Mouse (Mus musculus): ENCODE results near the gene Egln2.
A peak's percentile ranks its signal among the peaks of the same experiment; 100 is the strongest.

Egln2 gene

GRCm38 (mm10) chr7:27177942-27178323 lies 11.3 kb upstream of the Egln2 start:
- DNase-seq (ENCODE audit: low read depth, low spot score): no peak

- no peak for DNase-seq (ENCODE audit: low read depth, low spot score)
Observed at GRCm38 (mm10) chr7:27174896-27175295, 8.3 kb upstream of the Egln2 start.

DNA sequence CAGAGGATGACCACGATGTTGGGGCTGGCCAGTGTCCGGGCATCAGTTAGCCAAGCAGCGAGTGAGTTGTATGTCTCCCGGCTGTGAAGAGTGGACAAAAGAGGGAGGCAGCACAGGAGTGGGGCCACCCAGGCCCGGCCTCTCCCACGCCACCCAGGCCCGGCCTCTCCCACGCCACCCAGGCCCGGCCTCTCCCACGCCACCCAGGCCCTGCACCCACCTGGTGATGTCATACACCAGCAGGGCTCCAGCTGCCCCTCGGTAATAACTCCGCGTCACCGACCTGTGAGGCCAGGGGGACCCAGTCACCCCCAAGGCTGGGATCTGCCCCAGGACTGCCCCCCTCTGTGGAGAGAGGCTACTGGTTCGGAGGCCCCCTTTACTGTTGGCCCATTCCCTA lies 7.9 kb upstream of the Egln2 start:
- no peak for DNase-seq (ENCODE audit: low read depth, low spot score)

GRCm38 (mm10) chr7:27170981-27171380 lies 4.4 kb upstream of the Egln2 start:
- no peak for DNase-seq (ENCODE audit: low read depth, low spot score)

DNA sequence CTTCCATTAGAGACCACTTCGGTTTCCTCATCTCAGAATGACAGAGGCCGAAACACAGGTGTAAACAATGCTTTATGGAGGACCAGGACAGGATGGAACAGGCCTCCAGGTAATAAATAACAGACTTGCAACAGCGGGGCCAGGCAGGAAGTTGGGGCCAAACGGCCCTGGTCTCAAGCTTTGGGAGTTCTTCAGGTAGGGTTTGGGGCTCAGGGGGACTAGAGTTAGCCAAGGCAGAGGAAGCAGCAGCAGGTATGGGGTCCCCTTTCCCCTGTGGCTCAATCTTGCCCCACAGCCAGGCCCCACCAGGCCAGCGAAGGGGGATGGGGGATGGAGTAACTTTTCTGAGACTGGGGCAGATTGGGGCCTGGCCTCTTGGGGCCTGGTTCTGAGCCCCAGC lies 1.8 kb upstream of the Egln2 start:
- no peak for DNase-seq (ENCODE audit: low read depth, low spot score)

GRCm38 (mm10) chr7:27167475-27168094 lies 983 bp upstream of the Egln2 start:
- DNase-seq (ENCODE audit: low read depth, low spot score): peak; percentile 27

DNA sequence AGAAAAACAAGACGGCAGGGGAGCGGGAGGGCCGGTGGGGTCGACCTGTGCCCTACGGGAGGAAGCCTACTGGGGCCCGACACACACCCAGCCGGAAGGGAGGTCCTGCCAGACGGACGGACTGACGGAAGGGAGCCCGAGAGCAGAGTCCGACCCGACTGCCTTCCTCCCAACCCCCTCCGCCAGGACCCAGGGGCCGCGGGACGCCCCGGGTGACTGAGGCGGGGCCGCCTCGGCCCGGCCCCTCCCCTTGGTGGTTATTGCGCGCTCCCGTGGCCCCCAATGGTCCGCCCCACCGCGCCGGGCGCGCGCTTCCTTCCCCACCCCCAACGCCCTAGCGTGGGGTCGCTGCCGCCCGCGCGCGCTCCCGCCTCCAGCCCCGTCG lies 381 bp downstream of the Egln2 start:
- peak; percentile 89 for DNase-seq (ENCODE audit: low read depth, low spot score)

DNA sequence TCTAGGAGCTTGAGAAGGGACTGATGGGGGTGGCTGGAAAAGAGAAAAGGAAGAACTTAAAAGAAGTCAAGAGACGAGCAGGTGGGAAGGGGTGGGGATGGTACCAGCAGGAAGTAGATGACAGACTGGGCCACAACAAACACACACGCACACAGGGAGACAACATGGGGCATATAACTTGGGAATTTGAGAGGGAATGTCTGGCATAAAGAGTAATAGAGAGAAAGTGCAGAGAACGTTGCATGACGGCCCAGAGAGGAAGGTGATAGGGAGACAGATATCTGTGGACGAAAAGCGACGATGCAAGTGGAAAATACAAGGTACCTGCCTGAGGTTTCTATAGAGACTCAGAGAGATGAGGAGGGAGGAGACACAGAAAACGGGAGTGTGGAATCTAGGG lies 906 bp downstream of the Egln2 start:
- DNase-seq (ENCODE audit: low read depth, low spot score): peak; percentile 39

DNA sequence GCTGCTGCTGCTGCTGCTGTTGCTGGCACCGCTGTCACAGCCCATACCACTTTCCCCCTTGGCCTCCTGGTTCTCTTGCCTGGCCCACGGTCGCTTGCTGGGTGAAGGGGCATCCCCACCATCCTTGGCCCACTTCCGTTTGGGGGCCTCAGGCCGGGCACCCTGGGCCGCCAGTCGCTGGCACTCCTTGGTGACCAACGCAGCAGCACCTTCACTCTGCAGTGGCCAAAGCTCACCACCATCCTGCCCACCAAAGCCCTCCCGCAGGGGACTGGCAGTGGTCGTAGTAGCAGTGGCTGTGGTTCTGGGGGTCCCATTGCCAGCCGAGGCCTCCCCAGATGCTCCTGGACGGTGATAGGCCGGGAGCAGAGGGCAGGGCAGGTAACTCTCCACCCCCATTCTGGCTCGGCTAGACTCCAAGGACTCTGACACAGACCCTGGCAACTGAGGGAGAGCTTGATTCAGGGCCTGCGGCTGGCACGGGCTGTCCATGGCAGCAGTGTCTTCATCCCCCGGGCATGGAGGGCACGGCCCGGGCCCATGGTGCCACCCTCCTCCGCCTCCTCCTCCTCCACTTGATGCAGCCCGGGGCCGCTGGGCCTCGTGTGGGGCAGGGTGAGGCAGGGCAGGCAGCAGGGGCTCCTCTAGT lies 1.5 kb downstream of the Egln2 start:
- peak; percentile 25 for DNase-seq (ENCODE audit: low read depth, low spot score)

- DNase-seq (ENCODE audit: low read depth, low spot score): no peak
Observed at GRCm38 (mm10) chr7:27164112-27164947, 2.3 kb downstream of the Egln2 start.

DNA sequence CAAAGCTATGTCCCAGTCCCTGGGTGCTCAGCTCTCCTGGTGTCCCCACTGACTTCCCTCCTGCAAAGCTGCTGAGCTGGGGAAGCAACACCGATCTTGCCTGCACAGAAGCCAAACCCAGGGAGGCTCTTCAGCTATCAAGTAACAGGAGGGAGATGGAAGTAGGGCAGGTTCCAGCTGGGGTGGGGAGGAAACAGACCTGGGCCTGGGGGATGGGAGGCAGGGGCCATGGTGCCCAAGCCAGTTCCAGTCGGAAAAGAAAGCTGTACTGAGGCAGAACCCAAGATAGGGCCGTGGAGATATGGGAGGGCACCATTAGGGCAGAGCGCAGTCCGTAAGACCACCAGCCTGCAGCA lies 3.2 kb downstream of the Egln2 start:
- DNase-seq (ENCODE audit: low read depth, low spot score): no peak

DNA sequence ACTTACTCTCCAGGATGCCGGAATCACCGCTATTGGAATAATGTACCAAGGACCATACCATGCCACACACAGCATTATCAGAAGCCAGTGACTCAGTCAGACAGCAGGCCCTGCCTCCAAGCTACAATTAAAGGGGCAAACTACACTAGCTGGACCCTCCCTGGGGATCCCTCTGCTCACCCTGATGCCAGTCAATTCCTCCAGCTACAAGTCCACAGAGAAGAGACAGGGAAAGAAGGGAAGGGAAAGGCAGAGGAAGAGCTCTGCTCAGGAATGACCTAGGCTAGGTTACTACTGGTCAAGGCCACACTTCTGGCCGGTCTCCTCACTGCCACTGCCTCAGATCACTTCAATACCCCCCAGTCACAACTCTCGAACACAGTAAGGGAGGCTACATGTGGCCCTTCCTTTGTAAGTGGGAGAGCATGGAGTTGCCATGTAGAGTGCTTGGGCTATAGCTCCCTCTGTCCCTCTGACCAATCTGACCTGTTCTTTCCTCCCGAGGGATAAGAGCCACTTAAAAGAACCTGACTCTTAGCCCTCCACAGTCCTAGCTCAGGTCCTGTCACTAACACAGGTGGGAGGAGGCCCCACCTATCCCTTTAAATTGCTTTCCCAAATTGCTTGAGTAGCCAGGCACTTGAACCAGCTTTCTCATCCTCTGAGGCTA lies 3.7 kb downstream of the Egln2 start:
- no peak for DNase-seq (ENCODE audit: low read depth, low spot score)

DNA sequence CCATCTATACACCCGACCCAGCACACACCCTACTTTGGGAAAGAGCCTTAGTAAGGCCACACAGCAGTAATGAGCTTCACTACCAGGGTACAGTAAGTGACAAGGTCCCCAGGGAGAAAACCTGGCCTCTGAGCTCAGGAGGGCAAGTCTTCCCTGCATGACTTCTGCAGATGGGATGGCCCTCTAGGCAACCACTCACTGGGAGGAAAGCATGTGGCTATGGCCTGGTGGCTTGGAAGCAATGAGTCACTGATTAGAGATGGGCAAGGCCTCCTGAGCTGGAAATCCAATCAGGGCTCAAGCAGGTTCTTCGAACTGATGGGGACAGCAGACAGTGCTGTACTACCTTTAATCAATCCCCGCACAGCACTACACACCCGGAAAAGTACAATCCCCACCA lies 4.9 kb downstream of the Egln2 start:
- no peak for DNase-seq (ENCODE audit: low read depth, low spot score)

DNA sequence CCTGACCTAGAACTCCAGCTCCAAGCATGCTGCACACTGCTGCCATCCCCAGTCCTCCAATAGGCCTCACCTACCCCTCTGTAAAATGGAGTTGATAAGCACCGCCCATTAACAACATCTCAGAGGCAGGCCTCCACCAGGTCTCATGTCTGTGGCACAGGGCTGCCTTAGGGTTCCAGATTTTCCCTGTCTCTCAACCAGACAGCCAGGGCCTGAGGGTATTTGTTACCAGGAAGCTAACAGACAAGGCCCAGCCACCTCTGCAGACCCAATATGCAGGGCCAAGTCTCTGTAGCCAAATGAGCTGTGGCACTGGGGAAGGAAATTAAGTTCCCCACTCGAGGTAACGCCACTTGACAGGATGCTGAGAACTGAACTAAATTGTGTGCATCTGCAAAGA lies 5.7 kb downstream of the Egln2 start:
- DNase-seq (ENCODE audit: low read depth, low spot score): no peak

DNA sequence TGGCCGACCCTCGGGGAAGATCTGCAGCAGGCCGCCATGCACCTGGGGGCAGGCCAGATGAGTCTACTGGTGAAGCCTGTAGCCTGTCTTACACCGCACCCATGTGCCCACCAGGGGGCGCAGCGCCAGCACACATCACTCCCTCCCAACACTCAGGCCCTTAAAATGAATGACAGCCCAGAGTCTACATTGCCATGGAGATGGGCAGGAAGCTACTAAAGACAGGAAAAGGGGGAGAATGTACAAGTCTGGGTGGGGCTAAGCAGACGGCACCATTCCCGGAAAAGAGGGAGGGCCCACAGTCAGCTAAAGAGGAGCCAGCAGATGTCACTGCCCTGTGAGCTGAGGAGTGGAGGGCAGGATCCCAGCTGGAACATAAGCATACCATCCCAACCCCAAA lies 6.7 kb downstream of the Egln2 start:
- DNase-seq (ENCODE audit: low read depth, low spot score): peak; percentile 94

DNA sequence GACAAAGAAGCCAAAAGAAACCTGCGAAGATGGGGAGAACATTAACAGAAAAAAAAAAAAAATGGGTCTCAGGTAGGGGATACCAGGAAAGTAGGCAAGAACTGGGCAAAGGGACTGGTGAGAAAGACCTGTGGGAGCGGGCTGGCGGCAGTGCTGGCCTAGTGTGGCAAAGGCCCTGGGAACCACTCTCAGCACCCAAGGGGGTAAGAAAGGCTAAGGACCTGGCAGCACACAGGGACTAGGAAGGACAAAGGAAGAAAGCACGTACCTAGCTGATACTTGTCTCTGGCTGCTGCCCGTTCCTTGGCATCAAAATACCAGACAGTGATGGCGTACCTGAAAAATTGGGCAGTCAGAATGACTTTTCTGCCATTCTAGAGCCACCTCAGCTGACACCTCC lies 7.3 kb downstream of the Egln2 start:
- DNase-seq (ENCODE audit: low read depth, low spot score): no peak

DNA sequence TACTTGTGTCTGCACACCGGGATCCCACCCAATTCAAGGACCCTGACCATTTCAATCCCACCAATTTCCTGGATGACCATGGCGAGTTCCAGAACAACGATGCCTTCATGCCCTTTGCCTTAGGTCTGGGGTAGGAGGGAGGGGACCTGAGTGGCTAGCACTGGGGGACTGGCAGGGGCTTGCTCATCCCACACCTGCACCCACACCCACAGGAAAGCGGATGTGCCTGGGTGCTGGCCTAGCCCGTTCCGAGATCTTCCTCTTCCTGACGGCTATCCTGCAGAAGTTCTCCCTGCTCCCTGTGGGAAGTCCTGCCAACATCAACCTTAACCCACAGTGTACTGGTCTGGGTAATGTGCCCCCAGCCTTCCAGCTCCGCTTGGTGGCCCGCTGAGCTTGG lies 8.4 kb downstream of the Egln2 start:
- DNase-seq (ENCODE audit: low read depth, low spot score): no peak

- no peak for DNase-seq (ENCODE audit: low read depth, low spot score)
Observed at GRCm38 (mm10) chr7:27156005-27156404, 10.6 kb downstream of the Egln2 start.

- DNase-seq (ENCODE audit: low read depth, low spot score): no peak
Observed at GRCm38 (mm10) chr7:27153205-27153764, 13.3 kb downstream of the Egln2 start, which contains the start of gene Cyp2t4. Gene Cyp2t4 (plus strand): TSS chr7:27153714.

DNA sequence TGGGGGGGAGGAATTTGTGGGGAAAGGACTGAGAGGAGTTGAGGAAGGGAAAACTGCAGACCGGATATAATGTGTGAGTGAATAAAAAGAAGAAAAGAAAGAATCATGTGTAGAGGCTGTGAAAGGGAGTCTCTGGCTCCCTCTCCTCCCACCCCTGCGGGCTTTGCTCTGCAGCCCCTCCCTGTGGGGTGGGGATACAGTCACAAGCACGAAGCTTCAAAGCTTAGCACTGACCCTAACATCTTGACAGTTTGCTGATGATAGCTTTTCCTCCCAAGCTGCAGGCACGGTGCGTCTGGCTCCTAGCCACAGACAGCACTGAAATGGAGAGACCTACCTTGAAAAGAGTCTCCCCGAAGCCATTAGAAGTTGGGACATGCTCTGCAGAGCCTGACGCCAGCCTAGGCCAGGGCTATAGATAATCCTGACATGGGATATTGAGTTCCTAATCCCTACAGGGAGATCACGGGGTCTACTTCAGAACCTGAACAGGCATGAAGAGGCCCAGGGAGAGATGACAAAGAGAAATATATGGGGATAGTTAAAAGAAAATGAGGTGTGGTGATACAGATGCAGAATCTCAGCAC lies 30.1 kb downstream of the Egln2 start:
- no peak for DNase-seq (ENCODE audit: low read depth, low spot score)

DNA sequence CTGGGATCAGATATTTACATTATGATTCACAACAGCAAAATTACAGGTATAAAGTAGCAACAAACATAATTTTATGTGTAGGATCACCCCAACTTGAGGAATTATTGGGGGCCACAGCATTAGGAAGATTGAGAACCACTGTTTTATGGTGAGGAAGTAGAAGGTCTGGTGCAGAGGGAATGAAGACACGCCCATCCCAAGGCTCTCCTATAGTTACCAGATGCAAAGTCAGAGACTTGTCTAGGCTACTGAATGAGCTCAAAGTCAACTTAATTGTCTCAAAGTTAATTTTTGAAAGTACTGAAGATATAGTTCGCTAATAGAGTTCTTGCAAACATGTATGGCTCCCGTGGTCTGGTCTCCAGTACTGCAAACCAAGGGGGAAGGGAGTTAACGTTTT lies 32.8 kb downstream of the Egln2 start:
- DNase-seq (ENCODE audit: low read depth, low spot score): no peak

DNA sequence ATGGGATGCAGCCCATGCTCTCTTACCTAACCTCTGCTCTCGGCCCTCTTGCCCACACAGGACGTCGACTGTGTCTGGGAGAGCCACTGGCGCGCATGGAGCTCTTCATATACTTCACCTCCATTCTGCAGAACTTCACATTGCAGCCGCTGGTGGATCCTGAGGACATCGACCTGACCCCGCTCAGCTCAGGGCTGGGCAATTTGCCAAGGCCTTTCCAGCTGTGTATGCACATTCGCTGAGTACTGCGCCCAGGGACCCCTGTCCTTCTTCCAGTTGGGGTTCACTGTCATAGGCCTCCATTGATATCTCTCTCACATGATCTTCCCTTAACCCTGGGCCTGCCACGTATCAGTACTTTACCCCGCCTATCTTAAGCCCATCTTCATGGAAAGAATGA lies 33.4 kb downstream of the Egln2 start:
- no peak for DNase-seq (ENCODE audit: low read depth, low spot score)
